In genomic region chr5:142518973-142519372, GRCm38 (mm10) we compare ENCODE assay signal across 24 mouse cellular contexts. TPM values are rescaled to one million over a fixed set of nuclear protein-coding genes. Genes with fewer than 3 reads are reported as not detected.
DNase-seq lines count a peak whose midpoint lies in the region; ATAC-seq and TF ChIP-seq lines count a peak whose summit lies in the region.
"Had no signal": no experiment of that assay in that cellular context is flagged by ENCODE, and none has a peak within 500 bp of the region (broad histone marks: within the 10 kb centered on the region; RNA-seq: fewer than 3 reads in every experiment).

No protein-coding gene starts in this region.

- no peaks in the 10 kb centered on the region for H3K4me1 ChIP-seq in embryonic facial prominence, embryonic 14.5 days (ENCODE audit: control insufficient read depth, insufficient read depth, low read length)
- peaks cover 3% of the 10 kb centered on the region; the same call in 1 of the 2 replicates for H3K4me1 ChIP-seq in embryonic facial prominence, embryonic 10.5 days
- H3K4me1 ChIP-seq in heart, embryonic 13.5 days: peaks cover 31% of the 10 kb centered on the region
- 0 out of 2 replicates have a peak, but pooled peaks cover 8% of the 10 kb centered on the region for H3K4me1 ChIP-seq in lung, embryonic 14.5 days (ENCODE audit: insufficient read depth)

- intact Hi-C loops in heart, postnatal 25 days (cut with DNase I): no loop called here

- no peak for ATAC-seq in embryonic facial prominence, embryonic 14.5 days (ENCODE audit: low read depth)
- ATAC-seq in heart, embryonic 13.5 days (ENCODE audit: extremely low read depth, insufficient number of reproducible peaks, low FRiP score, low TSS enrichment): peak; percentile 23; the same call in 1 of the 2 replicates
- ATAC-seq in lung, embryonic 14.5 days (ENCODE audit: insufficient read depth): peak; percentile 22; the same call in 1 of the 2 replicates
- ATAC-seq: forebrain, embryonic 14.5 days; midbrain, embryonic 16.5 days had no signal

- H3K9ac ChIP-seq in embryonic facial prominence, embryonic 14.5 days (ENCODE audit: low read depth, low read length): no peak overlapping the region
- H3K9ac ChIP-seq in heart, embryonic 13.5 days: 0 out of 2 replicates have a peak overlapping the region, but pooled peaks have one; percentile 37
- H3K9ac ChIP-seq in lung, embryonic 14.5 days: no peak overlapping the region
- H3K9ac ChIP-seq: hindbrain, embryonic 15.5 days; limb, embryonic 12.5 days; liver, embryonic 15.5 days had no signal

- H3K4me3 ChIP-seq in embryonic facial prominence, embryonic 14.5 days (ENCODE audit: low read depth, low read length): no peak overlapping the region
- no peak overlapping the region for H3K4me3 ChIP-seq in embryonic facial prominence, embryonic 10.5 days
- H3K4me3 ChIP-seq in heart, embryonic 13.5 days: no peak overlapping the region
- no peak overlapping the region for H3K4me3 ChIP-seq in lung, embryonic 14.5 days (ENCODE audit: low read depth, low read length)
- H3K4me3 ChIP-seq: erythroblast, embryonic 14.5 days; hindbrain, embryonic 15.5 days; limb, embryonic 12.5 days; liver, embryonic 15.5 days had no signal

- no peak overlapping the region for H3K27ac ChIP-seq in embryonic facial prominence, embryonic 14.5 days (replicated peaks; ENCODE audit: low read depth, low read length)
- H3K27ac ChIP-seq in embryonic facial prominence, embryonic 10.5 days (replicated peaks): no peak overlapping the region
- peak overlapping the region; percentile 68 for H3K27ac ChIP-seq in heart, embryonic 13.5 days (replicated peaks)
- H3K27ac ChIP-seq in lung, embryonic 14.5 days (ENCODE audit: low read depth): no peak overlapping the region
- H3K27ac ChIP-seq: hindbrain, embryonic 15.5 days; kidney, postnatal 0 days; liver, embryonic 15.5 days had no signal

- H3K9me3 ChIP-seq in embryonic facial prominence, embryonic 14.5 days (ENCODE audit: control insufficient read depth, low read length): no peaks in the 10 kb centered on the region
- H3K9me3 ChIP-seq in embryonic facial prominence, embryonic 10.5 days: no peaks in the 10 kb centered on the region
- H3K9me3 ChIP-seq in heart, embryonic 13.5 days: no peaks in the 10 kb centered on the region
- no peaks in the 10 kb centered on the region for H3K9me3 ChIP-seq in lung, embryonic 14.5 days (ENCODE audit: low read depth, low read length)
- H3K9me3 ChIP-seq: hindbrain, embryonic 15.5 days; limb, embryonic 12.5 days; liver, embryonic 15.5 days had no signal

- DNase-seq in embryonic facial prominence, embryonic 14.5 days (ENCODE audit: low spot score): peak; percentile 35
- no peak for DNase-seq in embryonic facial prominence, embryonic 10.5 days (ENCODE audit: low spot score)
- DNase-seq in heart, postnatal 25 days (ENCODE audit: low spot score): no peak
- peak; percentile 67 for DNase-seq in lung, embryonic 14.5 days
- no peak for DNase-seq in lung, postnatal 25 days (ENCODE audit: low spot score)
- DNase-seq in MN1 (ENCODE audit: low spot score): peak; percentile 24
- no peak for DNase-seq in testis, postnatal 10 days (ENCODE audit: low spot score)
- DNase-seq: cerebellum, postnatal 14 days; gastrocnemius, postnatal 10 days; kidney, adult 11 months; layer of hippocampus, postnatal 36 days; thymus, postnatal 25 days had no signal

- H3K36me3 ChIP-seq in embryonic facial prominence, embryonic 14.5 days (ENCODE audit: control insufficient read depth, insufficient read depth, low read length): no peaks in the 10 kb centered on the region
- no peaks in the 10 kb centered on the region for H3K36me3 ChIP-seq in embryonic facial prominence, embryonic 10.5 days (replicated peaks)
- H3K36me3 ChIP-seq in heart, embryonic 13.5 days: 0 out of 2 replicates have a peak, but pooled peaks cover 10% of the 10 kb centered on the region
- no peaks in the 10 kb centered on the region for H3K36me3 ChIP-seq in lung, embryonic 14.5 days (ENCODE audit: insufficient read depth)
- H3K36me3 ChIP-seq: hindbrain, embryonic 15.5 days; limb, embryonic 12.5 days; liver, embryonic 15.5 days had no signal

- 48% methylated on average over 6 of the region's 6 CpGs for WGBS in embryonic facial prominence, embryonic 14.5 days
- 67% methylated on average over 6 of the region's 6 CpGs for WGBS in embryonic facial prominence, embryonic 10.5 days
- 36% methylated on average over 6 of the region's 6 CpGs for WGBS in heart, embryonic 13.5 days
- 46% methylated on average over 6 of the region's 6 CpGs for WGBS in lung, embryonic 14.5 days

- no peak overlapping the region for H3K4me2 ChIP-seq in embryonic facial prominence, embryonic 14.5 days (ENCODE audit: low read depth, low read length)
- peak overlapping the region; percentile 16; the same call in 1 of the 2 replicates for H3K4me2 ChIP-seq in heart, embryonic 13.5 days
- no peak overlapping the region for H3K4me2 ChIP-seq in lung, embryonic 14.5 days
- H3K4me2 ChIP-seq: hindbrain, embryonic 15.5 days; limb, embryonic 12.5 days; liver, embryonic 15.5 days had no signal

- TF ChIP-seq CTCF in lung, embryonic 14.5 days (IDR thresholded peaks at IDR 0.05; ENCODE audit: low read depth): no peak

- no peaks in the 10 kb centered on the region for H3K27me3 ChIP-seq in embryonic facial prominence, embryonic 14.5 days (replicated peaks; ENCODE audit: control insufficient read depth, insufficient read depth, low read length)
- no peaks in the 10 kb centered on the region for H3K27me3 ChIP-seq in embryonic facial prominence, embryonic 10.5 days (replicated peaks; ENCODE audit: low read depth, poor library complexity, severe bottlenecking)
- H3K27me3 ChIP-seq in heart, embryonic 13.5 days (replicated peaks): no peaks in the 10 kb centered on the region
- H3K27me3 ChIP-seq in lung, embryonic 14.5 days (ENCODE audit: insufficient read depth, low read length): no peaks in the 10 kb centered on the region
- H3K27me3 ChIP-seq: hindbrain, embryonic 15.5 days; limb, embryonic 12.5 days; liver, embryonic 15.5 days had no signal

RNA-seq across cellular contexts. Expression of gene Papolb, which starts 10.9 kb away (rescaled TPM):
- 0.09 and 0.18 TPM in 2 replicates for polyA plus RNA-seq in embryonic facial prominence, embryonic 14.5 days (2014; fragmentation: Nextera tagmentation; extraction: Ambion mirVana)
- polyA plus RNA-seq in embryonic facial prominence, embryonic 10.5 days (2016; fragmentation: Nextera tagmentation; extraction: Ambion mirVana): 0.05 and 0.20 TPM in 2 replicates
- polyA plus RNA-seq in heart, embryonic 13.5 days (2015; fragmentation: Nextera tagmentation; extraction: Ambion mirVana): 0.12 and 0.17 TPM in 2 replicates
- total RNA-seq in heart, postnatal 25 days (2021): under 1 TPM; 0.06 to 0.08 TPM
- 0.16 and 0.39 TPM in 2 replicates for polyA plus RNA-seq in lung, embryonic 14.5 days (2014; fragmentation: Nextera tagmentation; extraction: Ambion mirVana)
- total RNA-seq: megakaryocyte, adult 5-6 weeks; MEL had no signal
- polyA plus RNA-seq: erythroblast, embryonic 14.5 days; liver, embryonic 15.5 days; spleen, adult 2 months; stomach, embryonic 16.5 days had no signal

RNA-seq across cellular contexts. Expression of gene Radil, which starts 31.9 kb away (rescaled TPM):
- polyA plus RNA-seq in embryonic facial prominence, embryonic 14.5 days (2014; fragmentation: Nextera tagmentation; extraction: Ambion mirVana): 5.2 and 5.4 TPM in 2 replicates
- polyA plus RNA-seq in embryonic facial prominence, embryonic 10.5 days (2016; fragmentation: Nextera tagmentation; extraction: Ambion mirVana): 4.3 and 5.1 TPM in 2 replicates
- 9.6 and 10.7 TPM in 2 replicates for polyA plus RNA-seq in heart, embryonic 13.5 days (2015; fragmentation: Nextera tagmentation; extraction: Ambion mirVana)
- 1 to 10 TPM; 2.0 to 2.4 TPM for total RNA-seq in heart, postnatal 25 days (2021)
- 1.5 and 2.6 TPM in 2 replicates for polyA plus RNA-seq in lung, embryonic 14.5 days (2014; fragmentation: Nextera tagmentation; extraction: Ambion mirVana)
- total RNA-seq: megakaryocyte, adult 5-6 weeks had no signal

RNA-seq across cellular contexts. Expression of gene Ap5z1, which starts 55.2 kb away (rescaled TPM):
- 8.7 and 10.6 TPM in 2 replicates for polyA plus RNA-seq in embryonic facial prominence, embryonic 14.5 days (2014; fragmentation: Nextera tagmentation; extraction: Ambion mirVana)
- 14.1 and 14.8 TPM in 2 replicates for polyA plus RNA-seq in embryonic facial prominence, embryonic 10.5 days (2016; fragmentation: Nextera tagmentation; extraction: Ambion mirVana)
- 6.9 and 7.4 TPM in 2 replicates for polyA plus RNA-seq in heart, embryonic 13.5 days (2015; fragmentation: Nextera tagmentation; extraction: Ambion mirVana)
- 1 to 10 TPM; 5.5 to 6.2 TPM for total RNA-seq in heart, postnatal 25 days (2021)
- 8.9 and 9.9 TPM in 2 replicates for polyA plus RNA-seq in lung, embryonic 14.5 days (2014; fragmentation: Nextera tagmentation; extraction: Ambion mirVana)

Comparison
In these comparisons a context has a peak if more than half of its experiments do, and no peak if none do; other contexts are left out.
1. DNase-seq: peak in embryonic facial prominence, embryonic 14.5 days (single experiment), lung, embryonic 14.5 days (single experiment) and MN1 (single experiment); none in embryonic facial prominence, embryonic 10.5 days (single experiment), heart, postnatal 25 days (single experiment), lung, postnatal 25 days (single experiment) and testis, postnatal 10 days (single experiment).